Mouse (Mus musculus) bone marrow macrophage, adult 2 months (primary cell): ENCODE measurements around the gene Kcnj9. TPM values are rescaled to one million over a fixed set of nuclear protein-coding genes. Genes with fewer than 3 reads are reported as not detected.

Source experiments
- H3K27ac ChIP-seq: 2 replicates; pipeline ENCODE4 v1.5.1; 2012; ENCODE audit warnings: low read depth, low read length; ENCODE audit not compliant: insufficient read depth
- H3K4me1 ChIP-seq: 2 replicates; pipeline ENCODE4 v1.6.1; 2012; ENCODE audit warnings: low read length; ENCODE audit not compliant: control insufficient read depth, insufficient read depth
- H3K4me3 ChIP-seq: 2 replicates; pipeline ENCODE4 v1.5.1; 2012; ENCODE audit warnings: mild to moderate bottlenecking, low read length, moderate library complexity; ENCODE audit not compliant: insufficient read depth
- CTCF ChIP-seq: IDR thresholded peaks from 2 replicates; pipeline ENCODE4 v1.5.1; 2012; ENCODE audit warnings: low read depth, mild to moderate bottlenecking, low read length, moderate library complexity
- POLR2A ChIP-seq: IDR thresholded peaks from 2 replicates; pipeline ENCODE4 v1.6.1; 2012; ENCODE audit warnings: mild to moderate bottlenecking, low read depth, low read length, borderline replicate concordance
- polyA plus RNA-seq: library from polyadenylated mRNA; stranded (reverse); fragments of >200 nt; gene quantifications from 2 replicates; pipeline ENCODE4 v1.2.4, GENCODE M21; 2012; ENCODE audit not compliant: missing spikeins, insufficient read depth, insufficient read length

Gene Kcnj9
- polyA plus RNA-seq, 1 experiment: 1.8 TPM

- H3K27ac ChIP-seq: no peak overlapping the region
- no peak for TF ChIP-seq POLR2A
- no peak for TF ChIP-seq CTCF
- H3K4me3 ChIP-seq: no peak overlapping the region
- peaks cover 39% of the 10 kb centered on the region for H3K4me1 ChIP-seq
Measured at GRCm38 (mm10) chr1:172306885-172307284, 22.2 kb downstream of the Kcnj9 start.

DNA sequence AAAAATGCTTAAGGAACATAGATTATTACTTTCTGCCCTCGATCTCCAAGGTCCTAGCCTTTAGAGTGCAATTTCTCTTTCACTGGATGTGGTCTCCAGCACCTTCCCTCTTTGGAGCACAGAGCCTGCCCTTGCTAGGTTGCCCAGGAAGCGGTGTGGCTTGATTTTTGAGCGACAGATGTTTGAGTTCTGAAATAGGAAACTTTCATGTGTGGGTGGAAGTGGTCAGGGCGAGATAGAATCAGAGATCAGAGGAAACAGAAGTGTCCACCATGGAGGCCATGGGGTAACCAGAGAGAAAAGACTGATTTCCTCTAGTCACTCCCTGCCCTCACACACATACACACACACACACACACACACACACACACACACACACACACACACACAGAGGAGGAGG lies 22.9 kb downstream of the Kcnj9 start:
- Histone ChIP-seq H3K27ac (peak overlapping the region; percentile 59), H3K4me3 (no peak overlapping the region), H3K4me1 (peaks cover 39% of the 10 kb centered on the region)
- TF ChIP-seq CTCF (no peak), POLR2A (no peak)

DNA sequence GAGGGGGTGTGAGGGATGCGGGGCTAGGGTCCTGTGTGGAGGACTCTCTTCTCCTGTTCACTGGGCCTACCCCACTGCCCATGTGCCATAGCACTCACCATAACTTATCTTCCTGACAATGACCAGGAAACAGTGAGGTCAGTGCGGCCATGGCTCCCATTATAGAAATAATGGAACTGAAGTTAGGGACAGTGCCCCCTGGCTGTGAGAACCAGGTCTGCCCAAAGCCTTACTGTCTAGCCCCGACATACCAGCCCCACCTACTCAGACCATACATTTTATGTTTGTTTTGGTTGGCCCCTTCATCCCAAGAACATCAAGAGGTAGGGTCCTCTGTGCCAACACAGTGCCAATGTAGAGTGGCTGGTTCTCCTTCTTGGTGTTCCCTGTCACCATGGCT lies 23.5 kb downstream of the Kcnj9 start:
- Histone ChIP-seq H3K4me3 (no peak overlapping the region), H3K27ac (peak overlapping the region; percentile 59), H3K4me1 (peaks cover 36% of the 10 kb centered on the region)
- no peak for TF ChIP-seq CTCF
- no peak for TF ChIP-seq POLR2A

DNA sequence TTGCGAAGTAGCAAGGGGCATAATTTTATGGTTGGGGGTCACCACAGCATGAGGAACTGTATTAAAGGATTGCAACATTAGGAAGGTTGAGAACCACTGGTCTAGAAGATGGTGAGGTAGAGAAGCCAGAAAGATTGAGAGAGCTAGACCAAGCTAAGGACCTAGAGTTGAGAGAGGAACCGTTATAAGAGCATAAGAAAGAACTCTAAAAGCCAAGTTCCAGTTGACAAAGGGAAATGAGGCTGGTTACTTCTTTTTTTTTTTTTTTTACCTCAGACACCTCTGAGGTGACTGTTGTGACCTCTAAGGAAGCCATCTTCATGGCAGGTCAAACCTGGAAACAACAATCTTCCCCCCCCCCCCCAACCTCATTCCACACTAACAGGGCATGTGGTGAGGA lies 24.0 kb downstream of the Kcnj9 start:
- TF ChIP-seq CTCF (no peak), POLR2A (no peak)
- no peak overlapping the region for H3K4me3 ChIP-seq
- no peak overlapping the region for H3K27ac ChIP-seq
- H3K4me1 ChIP-seq: peaks cover 32% of the 10 kb centered on the region

DNA sequence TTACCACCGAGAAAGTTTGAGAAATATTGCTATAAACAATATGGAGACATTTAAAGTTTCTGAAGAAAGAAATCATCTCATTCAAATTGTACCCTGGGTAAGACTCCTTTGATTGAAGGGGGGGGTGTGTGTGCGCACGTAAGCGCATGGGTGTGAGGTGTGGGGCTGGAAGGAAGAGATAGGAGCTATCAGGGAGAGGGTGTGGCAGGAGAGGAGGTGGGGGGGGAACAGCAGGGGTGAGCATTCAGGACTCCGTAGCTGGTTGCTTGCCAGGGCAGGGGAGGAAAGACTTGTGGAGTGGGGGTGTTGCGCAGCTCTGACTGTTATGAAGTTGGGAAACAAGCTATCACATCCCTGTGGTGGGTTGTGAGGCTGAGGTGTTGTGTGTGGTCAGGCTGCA lies 24.7 kb downstream of the Kcnj9 start:
- no peak for TF ChIP-seq POLR2A
- no peak for TF ChIP-seq CTCF
- Histone ChIP-seq H3K4me1 (peaks cover 29% of the 10 kb centered on the region), H3K27ac (no peak overlapping the region), H3K4me3 (no peak overlapping the region)

GRCm38 (mm10) chr1:172302851-172303250 lies 26.3 kb downstream of the Kcnj9 start:
- H3K4me1 ChIP-seq: peaks cover 27% of the 10 kb centered on the region
- TF ChIP-seq POLR2A: no peak
- TF ChIP-seq CTCF: no peak
- no peak overlapping the region for H3K4me3 ChIP-seq
- H3K27ac ChIP-seq: no peak overlapping the region

GRCm38 (mm10) chr1:172302311-172302710 lies 26.8 kb downstream of the Kcnj9 start:
- TF ChIP-seq CTCF (no peak), POLR2A (no peak)
- Histone ChIP-seq H3K4me3 (no peak overlapping the region), H3K4me1 (peaks cover 27% of the 10 kb centered on the region), H3K27ac (no peak overlapping the region)

DNA sequence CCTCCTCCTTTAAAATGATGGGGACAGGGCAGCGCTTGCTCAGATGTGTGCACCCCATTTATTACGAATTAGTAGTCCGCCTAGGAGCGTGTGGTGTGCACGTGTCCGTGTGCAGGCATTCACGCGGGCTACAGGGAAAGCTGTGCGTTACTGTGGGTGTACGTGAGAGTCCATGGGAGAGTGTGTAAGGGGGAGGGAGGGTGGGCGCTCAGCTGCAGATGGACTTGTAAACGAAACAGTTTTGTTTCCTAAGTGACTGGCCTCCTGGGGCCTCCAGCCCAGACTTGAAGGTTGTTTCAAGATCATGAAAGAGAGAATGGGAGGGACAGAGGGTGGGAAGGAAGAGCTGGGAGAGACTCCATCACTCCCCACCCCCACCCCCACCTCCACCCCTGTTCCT lies 27.9 kb downstream of the Kcnj9 start:
- Histone ChIP-seq H3K4me1 (peaks cover 21% of the 10 kb centered on the region), H3K4me3 (no peak overlapping the region), H3K27ac (no peak overlapping the region)
- TF ChIP-seq CTCF: no peak
- no peak for TF ChIP-seq POLR2A

DNA sequence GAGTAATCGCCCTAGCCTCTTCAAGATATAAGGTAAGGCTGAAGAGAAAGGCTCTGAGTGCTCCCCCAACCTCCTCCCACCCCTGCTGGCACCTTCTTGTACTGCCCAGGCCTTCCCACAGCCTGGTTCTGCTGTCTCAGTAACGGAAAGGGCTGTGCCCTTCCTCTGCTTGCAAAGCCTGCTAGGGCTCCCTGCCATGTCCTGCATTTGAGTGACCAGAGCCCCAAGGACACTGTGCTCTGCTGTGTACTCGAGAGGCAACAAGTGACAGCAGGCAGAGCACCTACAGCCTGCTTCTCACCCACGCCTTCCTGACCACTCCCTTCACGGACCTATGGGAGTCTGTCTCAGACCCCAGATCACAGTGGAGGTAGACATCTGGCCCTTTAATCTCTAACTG lies 28.9 kb downstream of the Kcnj9 start:
- no peak overlapping the region for H3K4me3 ChIP-seq
- peaks cover 12% of the 10 kb centered on the region for H3K4me1 ChIP-seq
- TF ChIP-seq CTCF (no peak), POLR2A (no peak)
- H3K27ac ChIP-seq: no peak overlapping the region

- Histone ChIP-seq H3K27ac (no peak overlapping the region), H3K4me3 (no peak overlapping the region), H3K4me1 (peaks cover 12% of the 10 kb centered on the region)
- TF ChIP-seq POLR2A (no peak), CTCF (no peak)
Measured at GRCm38 (mm10) chr1:172299528-172299927, 29.6 kb downstream of the Kcnj9 start.
